Mouse (Mus musculus) limb, embryonic 10.5 days (tissue): ENCODE measurements around the gene Lpar3. TPM values are rescaled to one million over a fixed set of nuclear protein-coding genes. Genes with fewer than 3 reads are reported as not detected.
"Not testable (repeated sequence)": the region's sequence is repeated elsewhere in the genome, so short reads cannot be mapped to it uniquely, and the experiment has no call there.

Experiments used
- DNase-seq: peaks from one replicate; pipeline ENCODE4 v3.0.0-alpha.2; 2017; ENCODE audit warnings: low spot score
- H3K27ac ChIP-seq: fragments of 300-500 bp; sonication (generic); 2 replicates; pipeline ENCODE4 v1.5.1; 2016; ENCODE audit warnings: mild to moderate bottlenecking
- H3K27me3 ChIP-seq: fragments of 300-500 bp; sonication (generic); 2 replicates; pipeline ENCODE4 v1.6.1; 2016; ENCODE audit warnings: low read depth, mild to moderate bottlenecking; ENCODE audit not compliant: poor library complexity, severe bottlenecking
- H3K36me3 ChIP-seq: fragments of 300-500 bp; sonication (generic); 2 replicates; pipeline ENCODE4 v1.6.1; 2016; ENCODE audit warnings: mild to moderate bottlenecking, moderate library complexity
- H3K4me1 ChIP-seq: fragments of 300-500 bp; sonication (generic); 2 replicates; pipeline ENCODE4 v1.6.1; 2016
- H3K4me3 ChIP-seq: fragments of 300-500 bp; sonication (generic); 2 replicates; pipeline ENCODE4 v1.5.1; 2016; ENCODE audit warnings: mild to moderate bottlenecking, moderate library complexity
- H3K9me3 ChIP-seq: fragments of 300-500 bp; sonication (generic); replicated peaks from 2 replicates; pipeline ENCODE4 v1.6.1; 2016; ENCODE audit warnings: mild to moderate bottlenecking
- WGBS: fragments of 180-500 bp; shearing (Covaris S2); methylation state at CpG from one replicate; pipeline ENCODE4 v1.1.7; 2016; 5-methylcytosine and 5-hydroxymethylcytosine counted together
- polyA plus RNA-seq: library from polyadenylated mRNA; unstranded; fragments of >200 nt; fragmentation: Nextera tagmentation; extraction: Ambion mirVana; gene quantifications from 2 replicates; pipeline ENCODE4 v1.2.1, GENCODE M21; 2016

Gene Lpar3
- polyA plus RNA-seq, 1 experiment from 2014 or later: 0.48 TPM

DNA sequence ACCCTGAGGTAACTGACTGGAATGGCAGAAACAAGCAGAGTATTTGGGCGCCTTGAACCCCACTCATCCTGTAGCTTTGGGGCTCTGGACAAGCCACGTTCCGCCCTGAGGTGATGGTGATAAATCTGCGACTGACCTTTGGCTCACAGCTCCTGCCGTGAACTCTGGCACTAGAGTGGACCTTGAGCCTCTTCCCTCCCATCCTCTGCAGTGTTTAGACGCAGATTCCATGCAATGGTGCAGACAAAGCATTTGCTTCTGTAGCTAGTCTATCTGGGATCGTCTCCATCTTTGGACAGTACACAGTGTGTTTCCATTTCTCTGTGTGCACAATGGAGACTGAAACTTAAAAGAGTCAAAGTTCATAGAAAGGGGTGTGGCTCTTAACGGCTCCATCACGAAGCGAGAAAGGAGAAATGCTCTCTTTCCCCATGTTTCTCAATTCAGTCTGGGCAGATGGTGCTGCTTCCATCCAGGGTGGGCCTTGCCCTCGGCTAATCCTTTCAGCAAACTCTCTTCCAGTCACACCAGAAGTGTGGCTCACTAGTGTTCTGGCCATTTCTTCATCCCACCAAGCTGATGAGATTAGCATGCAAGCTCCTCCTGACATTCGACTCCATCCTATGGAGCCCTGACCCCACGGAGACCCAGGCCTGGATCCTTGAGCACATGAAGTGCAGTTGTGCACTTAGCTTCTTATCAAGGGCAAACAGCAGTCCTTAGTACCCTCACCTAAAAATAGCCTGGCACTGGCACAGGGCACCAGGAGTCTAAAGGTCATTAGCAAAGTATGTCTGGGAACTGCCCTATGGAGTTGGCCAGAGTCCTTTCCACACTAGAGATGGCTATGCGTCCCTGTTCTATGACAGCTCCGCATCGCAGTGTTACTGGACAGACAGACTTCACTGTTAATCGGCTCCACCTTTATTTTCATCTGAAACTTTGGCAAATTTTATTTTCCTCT is 23.7 kb upstream of the Lpar3 start:
- no peak for DNase-seq
- no peaks in the 10 kb centered on the region for H3K36me3 ChIP-seq
- H3K4me1 ChIP-seq: peaks cover 8% of the 10 kb centered on the region
- WGBS: 82% methylated on average over 17 of the region's 17 CpGs
- no peak overlapping the region for H3K27ac ChIP-seq
- H3K4me3 ChIP-seq: no peak overlapping the region
- no peaks in the 10 kb centered on the region for H3K27me3 ChIP-seq
- no peaks in the 10 kb centered on the region for H3K9me3 ChIP-seq

GRCm38 (mm10) chr3:146197785-146198184 is 23.0 kb upstream of the Lpar3 start:
- Histone ChIP-seq H3K27me3 (no peaks in the 10 kb centered on the region), H3K4me3 (no peak overlapping the region), H3K27ac (no peak overlapping the region), H3K9me3 (no peaks in the 10 kb centered on the region), H3K4me1 (peaks cover 8% of the 10 kb centered on the region), H3K36me3 (no peaks in the 10 kb centered on the region)
- whole genome bisulfite sequencing: 88% methylated on average over 12 of the region's 12 CpGs
- no peak for DNase-seq

- 63% methylated on average over 11 of the region's 11 CpGs for WGBS
- Histone ChIP-seq H3K4me3 (no peak overlapping the region), H3K27ac (no peak overlapping the region), H3K27me3 (no peaks in the 10 kb centered on the region), H3K9me3 (no peaks in the 10 kb centered on the region), H3K36me3 (no peaks in the 10 kb centered on the region), H3K4me1 (peaks cover 8% of the 10 kb centered on the region)
- no peak for DNase-seq
These were observed 21.8 kb upstream of the Lpar3 start for GRCm38 (mm10) chr3:146198803-146199481.

DNA sequence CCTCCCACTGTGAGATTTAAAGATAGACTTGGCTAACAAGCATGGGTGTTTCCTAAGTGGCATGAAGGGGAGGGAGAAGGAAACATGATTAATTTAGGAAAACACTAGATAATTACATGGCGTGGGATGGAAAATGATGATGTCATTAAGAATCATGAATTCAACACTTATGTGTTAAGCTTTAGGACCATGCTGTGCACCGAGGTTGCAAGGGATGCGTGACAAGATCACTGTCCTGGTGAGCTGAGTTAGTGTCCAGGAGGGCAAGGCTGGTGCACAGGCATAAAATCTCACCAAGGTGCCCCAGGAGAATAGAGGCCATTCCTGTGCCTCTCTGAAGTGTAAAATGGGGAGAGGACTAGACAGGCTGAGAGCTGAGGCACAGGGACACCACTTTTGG is 21.3 kb upstream of the Lpar3 start:
- no peak for DNase-seq
- Histone ChIP-seq H3K4me1 (peaks cover 8% of the 10 kb centered on the region), H3K27me3 (no peaks in the 10 kb centered on the region), H3K4me3 (no peak overlapping the region), H3K27ac (no peak overlapping the region), H3K36me3 (no peaks in the 10 kb centered on the region), H3K9me3 (no peaks in the 10 kb centered on the region)
- 81% methylated on average over 3 of the region's 3 CpGs for WGBS

DNA sequence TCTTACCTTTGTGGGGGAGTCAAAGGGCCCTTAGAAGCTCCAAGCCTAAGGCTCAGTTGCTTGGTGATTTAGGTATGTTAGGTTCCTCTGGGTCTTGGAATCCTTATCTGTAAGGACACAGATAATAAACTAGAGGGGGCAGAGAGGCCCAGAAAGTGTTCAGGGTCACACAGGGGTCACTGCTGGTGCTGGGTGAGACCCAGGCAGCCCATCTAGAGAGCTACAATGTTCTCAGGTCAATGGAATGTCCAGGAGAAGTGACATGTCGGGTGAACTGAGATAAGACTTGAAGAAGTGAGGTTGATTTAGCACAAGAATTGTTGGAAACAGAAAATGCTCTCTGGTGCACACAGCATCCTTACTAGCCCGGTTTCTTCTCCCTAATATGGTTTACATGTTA is 16.4 kb upstream of the Lpar3 start:
- no peak for DNase-seq
- H3K4me3 ChIP-seq: no peak overlapping the region
- no peaks in the 10 kb centered on the region for H3K36me3 ChIP-seq
- no peaks in the 10 kb centered on the region for H3K9me3 ChIP-seq
- H3K4me1 ChIP-seq: no peaks in the 10 kb centered on the region
- H3K27ac ChIP-seq: no peak overlapping the region
- WGBS: 54% methylated on average over 2 of the region's 2 CpGs
- H3K27me3 ChIP-seq: no peaks in the 10 kb centered on the region

- Histone ChIP-seq H3K36me3 (no peaks in the 10 kb centered on the region), H3K27me3 (no peaks in the 10 kb centered on the region), H3K27ac (no peak overlapping the region), H3K9me3 (no peaks in the 10 kb centered on the region), H3K4me1 (no peaks in the 10 kb centered on the region), H3K4me3 (no peak overlapping the region)
- whole genome bisulfite sequencing: 78% methylated on average over 11 of the region's 11 CpGs
- DNase-seq: no peak
These were observed 15.5 kb upstream of the Lpar3 start for GRCm38 (mm10) chr3:146205305-146205704.

- Histone ChIP-seq H3K27me3 (no peaks in the 10 kb centered on the region), H3K27ac (no peak overlapping the region), H3K9me3 (no peaks in the 10 kb centered on the region), H3K4me3 (no peak overlapping the region), H3K4me1 (no peaks in the 10 kb centered on the region), H3K36me3 (no peaks in the 10 kb centered on the region)
- DNase-seq: no peak
- 85% methylated on average over 2 of the region's 2 CpGs for WGBS
These were observed 14.1 kb upstream of the Lpar3 start for GRCm38 (mm10) chr3:146206635-146207034.

DNA sequence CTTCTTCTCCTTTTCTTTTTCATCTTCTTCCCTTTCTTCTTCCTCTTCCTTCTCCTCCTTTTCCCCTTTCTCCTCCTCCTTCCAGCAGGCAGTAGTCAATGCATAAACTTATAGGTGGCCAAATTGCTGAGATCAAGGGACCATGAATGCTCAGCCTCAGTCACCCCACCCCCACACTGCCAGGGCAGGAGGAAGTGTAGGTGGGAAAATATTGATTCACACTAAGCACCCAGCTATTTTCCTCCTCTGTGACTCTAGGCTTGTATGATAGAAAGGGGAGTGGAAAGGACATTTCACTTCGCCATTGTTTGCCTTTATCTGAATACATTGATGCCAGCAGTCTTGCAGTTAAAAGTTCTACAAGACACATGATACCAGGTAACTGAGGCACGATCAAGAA is 13.3 kb upstream of the Lpar3 start:
- Histone ChIP-seq H3K36me3 (no peaks in the 10 kb centered on the region), H3K27ac (no peak overlapping the region), H3K4me3 (no peak overlapping the region), H3K27me3 (no peaks in the 10 kb centered on the region), H3K9me3 (no peaks in the 10 kb centered on the region), H3K4me1 (no peaks in the 10 kb centered on the region)
- WGBS: 83% methylated on average over 2 of the region's 2 CpGs
- DNase-seq: no peak

DNA sequence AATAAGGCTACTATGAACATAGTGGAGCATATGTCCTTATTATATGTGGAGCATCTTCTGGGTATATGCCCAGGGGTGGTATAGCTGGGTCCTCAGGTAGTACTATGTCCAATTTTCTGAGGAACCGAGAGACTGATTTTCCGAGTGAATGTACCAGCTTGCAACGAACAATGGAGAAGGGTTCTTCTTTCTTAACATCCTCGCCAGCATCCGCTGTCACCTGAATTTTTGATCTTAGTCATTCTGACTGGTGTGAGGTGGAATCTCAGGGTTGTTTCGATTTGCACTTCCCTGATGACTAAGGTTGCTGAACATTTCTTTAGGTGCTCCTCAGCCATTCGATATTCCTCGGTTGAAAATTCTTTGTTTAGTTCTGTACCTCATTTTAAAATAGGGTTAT is 11.0 kb upstream of the Lpar3 start:
- H3K36me3 ChIP-seq, H3K9me3 ChIP-seq, H3K27me3 ChIP-seq, H3K4me1 ChIP-seq, H3K4me3 ChIP-seq, H3K27ac ChIP-seq, DNase-seq: not testable (repeated sequence)
- 95% methylated on average over 8 of the region's 8 CpGs for WGBS

GRCm38 (mm10) chr3:146211141-146211747 is 9.5 kb upstream of the Lpar3 start:
- no peak for DNase-seq
- H3K4me1 ChIP-seq: no peaks in the 10 kb centered on the region
- no peaks in the 10 kb centered on the region for H3K9me3 ChIP-seq
- no peaks in the 10 kb centered on the region for H3K36me3 ChIP-seq
- H3K27ac ChIP-seq: no peak overlapping the region
- no peak overlapping the region for H3K4me3 ChIP-seq
- no peaks in the 10 kb centered on the region for H3K27me3 ChIP-seq
- WGBS: 86% methylated on average over 4 of the region's 4 CpGs

GRCm38 (mm10) chr3:146211964-146212363 is 8.8 kb upstream of the Lpar3 start:
- Histone ChIP-seq H3K4me1 (no peaks in the 10 kb centered on the region), H3K36me3 (no peaks in the 10 kb centered on the region), H3K27me3 (no peaks in the 10 kb centered on the region), H3K9me3 (no peaks in the 10 kb centered on the region), H3K4me3 (no peak overlapping the region), H3K27ac (no peak overlapping the region)
- DNase-seq: no peak
- 89% methylated on average over 2 of the region's 2 CpGs for WGBS

DNA sequence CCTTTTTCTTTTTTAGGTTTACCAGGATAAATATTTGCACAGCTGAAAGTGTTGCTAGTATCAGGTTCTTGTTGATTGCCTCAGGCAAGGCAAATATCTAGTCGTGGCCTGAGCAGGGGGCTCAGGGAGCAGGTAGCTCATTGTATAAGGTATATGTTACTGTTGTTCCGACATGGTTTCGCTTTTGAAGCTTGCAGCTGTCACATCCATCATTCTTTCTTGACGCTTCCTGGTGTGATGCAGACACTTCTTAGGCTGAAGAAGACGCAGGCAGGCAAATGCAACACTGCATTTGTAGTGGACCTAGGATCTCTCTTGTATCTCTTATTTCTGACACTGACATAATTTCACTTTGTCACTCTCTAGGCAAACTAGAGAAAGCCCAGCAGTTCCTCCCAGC is 7.4 kb upstream of the Lpar3 start:
- Histone ChIP-seq H3K36me3 (no peaks in the 10 kb centered on the region), H3K4me3 (no peak overlapping the region), H3K27ac (no peak overlapping the region), H3K9me3 (no peaks in the 10 kb centered on the region), H3K27me3 (no peaks in the 10 kb centered on the region), H3K4me1 (no peaks in the 10 kb centered on the region)
- DNase-seq: no peak
- 45% methylated on average over 5 of the region's 5 CpGs for WGBS

DNA sequence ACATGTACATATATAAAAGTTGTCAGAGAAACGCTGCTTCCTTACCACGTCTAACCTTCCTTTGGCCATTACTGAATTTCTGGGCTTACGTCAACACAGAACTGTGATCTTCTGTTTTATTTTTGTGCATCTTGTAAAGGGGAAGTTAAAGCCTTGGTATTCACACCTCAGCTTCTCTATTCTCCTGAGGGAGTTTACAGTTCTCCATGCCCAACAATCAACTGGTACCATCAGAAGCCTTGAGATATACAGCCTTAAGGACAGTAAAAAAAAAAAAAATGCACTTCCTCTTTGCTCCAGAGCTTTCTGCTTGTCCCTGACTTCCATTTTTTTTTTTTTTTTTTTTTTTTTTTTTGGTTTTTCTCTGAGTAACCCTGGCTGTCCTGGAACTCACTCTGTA is 4.2 kb upstream of the Lpar3 start:
- H3K36me3 ChIP-seq: no peaks in the 10 kb centered on the region
- peaks cover 11% of the 10 kb centered on the region for H3K4me1 ChIP-seq
- no peak overlapping the region for H3K4me3 ChIP-seq
- DNase-seq: no peak
- WGBS: 91% methylated on average over 3 of the region's 3 CpGs
- peaks cover 28% of the 10 kb centered on the region for H3K27me3 ChIP-seq
- H3K27ac ChIP-seq: no peak overlapping the region
- H3K9me3 ChIP-seq: no peaks in the 10 kb centered on the region
